Mouse (Mus musculus) erythroblast, embryonic 14.5 days (primary cell): ENCODE results near the gene Gm28557. TPM values are rescaled to one million over a fixed set of nuclear protein-coding genes. Genes with fewer than 3 reads are reported as not detected.

ENCODE experiments used
- H3K27me3 ChIP-seq: 2 replicates; pipeline ENCODE4 v1.6.1; 2012; ENCODE audit warnings: inconsistent platforms; ENCODE audit not compliant: control insufficient read depth
- H3K36me3 ChIP-seq: 2 replicates; pipeline ENCODE4 v1.6.1; 2012; ENCODE audit warnings: mild to moderate bottlenecking, inconsistent platforms; ENCODE audit not compliant: control insufficient read depth
- H3K4me1 ChIP-seq: 2 replicates; pipeline ENCODE4 v1.6.1; 2012; ENCODE audit warnings: inconsistent platforms; ENCODE audit not compliant: control insufficient read depth
- H3K4me3 ChIP-seq: replicated peaks from 2 replicates; pipeline ENCODE3; 2012; ENCODE audit warnings: moderate library complexity, mild to moderate bottlenecking, inconsistent platforms
- H3K9me3 ChIP-seq: 2 replicates; pipeline ENCODE4 v1.6.1; 2012; ENCODE audit warnings: low read length, inconsistent platforms, mixed read lengths; ENCODE audit not compliant: control insufficient read depth
- GATA1 ChIP-seq: IDR thresholded peaks from 2 replicates; pipeline ENCODE4 v1.6.1; 2012; ENCODE audit warnings: low read length, inconsistent platforms, mixed read lengths
- TAL1 ChIP-seq: IDR thresholded peaks from 3 replicates; pipeline ENCODE4 v1.6.1; 2012; ENCODE audit warnings: low read length, inconsistent platforms, mixed read lengths
- polyA plus RNA-seq: library from polyadenylated mRNA; stranded (reverse); fragments of >175 nt; gene quantifications from 2 replicates; pipeline ENCODE4 v1.2.3, GENCODE M21; 2012

The Gm28557 gene
- polyA plus RNA-seq, 1 experiment: 0.04 TPM

- no peak for TF ChIP-seq TAL1
- TF ChIP-seq GATA1: no peak
- H3K9me3 ChIP-seq: no peaks in the 10 kb centered on the region
- H3K4me3 ChIP-seq: peak overlapping the region; percentile 95
These were observed 48.1 kb downstream of the Gm28557 start for GRCm38 (mm10) chr13:67060161-67060785.

More at GRCm38 (mm10) chr13:67060161-67060785, 48.1 kb downstream of the Gm28557 start:
- Histone ChIP-seq H3K27me3 (no peaks in the 10 kb centered on the region), H3K4me1 (peaks cover 19% of the 10 kb centered on the region), H3K36me3 (no peaks in the 10 kb centered on the region)

Other genes starting within 250 kb of the Gm28557 start
- gene Gm10767, start 203.7 kb downstream of the Gm28557 start, polyA plus RNA-seq: not detected in 2 replicates
- 0.01 TPM in 1 of 2 replicates, not detected in the other for gene Zfp712, start 47.4 kb downstream of the Gm28557 start, polyA plus RNA-seq
- not detected in 2 replicates for gene Zfp708, start 10.6 kb downstream of the Gm28557 start, polyA plus RNA-seq
- gene Rslcan18, start 7.7 kb upstream of the Gm28557 start, polyA plus RNA-seq: not detected in 2 replicates
- gene Zfp759, start 13.1 kb upstream of the Gm28557 start, polyA plus RNA-seq: not detected in 2 replicates
- not detected in 2 replicates for gene Rsl1, start 64.6 kb upstream of the Gm28557 start, polyA plus RNA-seq
- 0.02 TPM in 1 of 2 replicates, not detected in the other for gene Zfp455, start 85.9 kb upstream of the Gm28557 start, polyA plus RNA-seq
- not detected in 2 replicates for gene Zfp458, start 169.9 kb upstream of the Gm28557 start, polyA plus RNA-seq
- not detected in 2 replicates for gene Zfp457, start 197.9 kb upstream of the Gm28557 start, polyA plus RNA-seq
- gene Zfp595, start 224.0 kb upstream of the Gm28557 start, polyA plus RNA-seq: 0.02 TPM in 1 of 2 replicates, not detected in the other